Mouse (Mus musculus) G1E (cell line): ENCODE measurements around the gene Ccdc12.

Experiments
- CTCF ChIP-seq: IDR thresholded peaks from 2 replicates; pipeline ENCODE4 v1.5.1; 2012; ENCODE audit warnings: low read depth, low read length, inconsistent platforms, mixed read lengths
- GATA1 ChIP-seq: IDR thresholded peaks from 2 replicates; pipeline ENCODE4 v1.6.1; 2012; ENCODE audit warnings: borderline replicate concordance, low read length, inconsistent platforms, mixed read lengths
- POLR2AphosphoS5 ChIP-seq: IDR thresholded peaks from 2 replicates; pipeline ENCODE4 v1.6.1; 2012; ENCODE audit warnings: low read depth, low read length, inconsistent platforms; ENCODE audit not compliant: insufficient replicate concordance
- TAL1 ChIP-seq: conservative IDR thresholded peaks from 2 replicates; pipeline ENCODE4 v1.6.1; 2012; ENCODE audit warnings: low read depth, low read length, inconsistent platforms, mixed read lengths

- no peak for TF ChIP-seq CTCF
- no peak for TF ChIP-seq POLR2AphosphoS5
- no peak for TF ChIP-seq TAL1
- TF ChIP-seq GATA1, result no peak
Measured at GRCm38 (mm10) chr9:110734154-110734553, 77.9 kb downstream of the Ccdc12 start.
